Mouse (Mus musculus): Measurements from ENCODE around the gene Asah2.

- TF ChIP-seq CTCF (IDR thresholded peaks at IDR 0.05; ENCODE audit: low read depth, low read length): no peak
- no peak for TF ChIP-seq POLR2A (IDR thresholded peaks at IDR 0.05; ENCODE audit: insufficient read depth, low read length)
Observed at GRCm38 (mm10) chr19:31971405-31971804, 136.6 kb downstream of the Asah2 start.
